Mouse (Mus musculus) ES-Bruce4 (cell line): ENCODE measurements around the gene Plekhg2.

ENCODE experiments used
- CTCF ChIP-seq: IDR thresholded peaks from one replicate; pipeline ENCODE4 v1.8.1; 2011; ENCODE audit warnings: low read depth, low read length
- EP300 ChIP-seq: IDR thresholded peaks from 2 replicates; pipeline ENCODE4 v1.6.1; 2011; ENCODE audit warnings: low read depth, low read length; ENCODE audit not compliant: insufficient read depth
- POLR2A ChIP-seq: IDR thresholded peaks from one replicate; pipeline ENCODE4 v1.8.1; 2011; ENCODE audit warnings: low read length; ENCODE audit not compliant: insufficient read depth

- TF ChIP-seq CTCF (no peak), POLR2A (no peak), EP300 (no peak)
Measured at GRCm38 (mm10) chr7:28341381-28341780, 31.0 kb downstream of the Plekhg2 start.
